Mouse (Mus musculus): ENCODE measurements around the gene Dcst1.

Gene Dcst1

GRCm38 (mm10) chr3:89332013-89332412 lies 33.0 kb downstream of the Dcst1 start:
- DNase-seq (ENCODE audit: low spot score) = no peak

GRCm38 (mm10) chr3:89331561-89331960 lies 33.5 kb downstream of the Dcst1 start:
- no peak for DNase-seq (ENCODE audit: low spot score)

- DNase-seq (ENCODE audit: low spot score) = no peak
Measured at GRCm38 (mm10) chr3:89330948-89331347, 34.1 kb downstream of the Dcst1 start.

DNA sequence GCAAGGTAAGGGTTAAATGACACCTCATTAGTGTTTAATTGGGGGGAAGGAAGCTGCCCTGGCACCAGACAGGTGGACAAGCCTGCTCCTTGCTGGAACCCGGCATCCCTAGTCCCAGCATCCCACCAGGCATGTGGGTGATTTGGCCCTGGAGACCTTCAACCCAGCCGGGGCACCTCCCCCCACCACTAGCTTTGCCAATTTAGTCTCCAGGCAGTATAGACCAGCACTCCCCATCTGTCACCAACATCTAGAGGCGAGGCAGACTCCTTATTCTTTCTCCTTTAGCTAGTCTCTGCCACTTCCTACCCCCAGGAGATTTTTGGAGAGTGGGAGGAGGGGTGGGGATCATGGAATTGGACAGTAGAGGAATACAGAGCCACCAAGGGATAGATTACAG lies 34.7 kb downstream of the Dcst1 start:
- no peak for DNase-seq (ENCODE audit: low spot score)

DNA sequence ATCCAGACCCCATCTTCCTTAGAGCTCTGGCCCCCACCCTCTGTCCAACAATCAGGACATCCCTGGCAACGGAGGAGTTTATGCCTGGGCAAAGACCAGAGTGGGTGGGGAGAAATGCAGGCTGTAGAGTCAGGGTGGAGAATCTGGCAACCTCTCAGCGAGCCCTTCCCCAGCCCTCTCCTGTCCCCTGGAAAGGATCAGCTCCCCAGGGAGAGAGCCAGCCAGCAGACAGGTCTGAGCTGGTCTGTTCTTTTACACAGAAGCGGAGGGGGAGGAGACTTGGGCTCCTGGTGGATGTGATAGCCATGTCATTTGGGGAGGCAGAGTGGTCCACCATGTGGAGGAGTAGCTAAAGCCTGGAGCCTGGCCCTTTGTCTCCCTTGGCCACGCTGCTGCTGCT lies 36.4 kb downstream of the Dcst1 start:
- DNase-seq (ENCODE audit: low spot score) = no peak

DNA sequence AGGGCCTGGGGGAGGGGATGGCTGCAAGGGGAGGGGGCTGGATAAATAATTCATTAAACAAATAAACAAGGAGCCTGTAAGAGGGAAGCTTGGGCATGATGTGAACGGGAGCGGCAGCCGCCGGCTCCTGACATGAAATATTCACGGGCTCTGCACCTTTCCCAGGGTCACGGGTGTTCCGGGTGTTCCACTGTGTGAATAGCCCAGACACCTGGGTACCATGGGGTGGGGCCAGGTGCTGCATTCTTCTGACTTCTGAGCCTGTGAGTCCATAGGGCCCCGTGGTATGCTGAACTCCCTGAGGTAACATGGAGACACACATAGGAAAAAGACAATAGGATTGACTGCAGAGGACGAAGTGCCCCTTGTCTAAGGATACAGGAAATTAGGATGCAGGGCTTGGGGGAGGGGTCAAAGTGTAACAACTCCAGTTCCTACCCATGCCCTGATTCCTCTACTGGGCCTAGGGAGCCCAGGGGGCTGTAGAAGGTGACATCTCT lies 37.6 kb downstream of the Dcst1 start:
- DNase-seq (ENCODE audit: low spot score) = no peak

DNA sequence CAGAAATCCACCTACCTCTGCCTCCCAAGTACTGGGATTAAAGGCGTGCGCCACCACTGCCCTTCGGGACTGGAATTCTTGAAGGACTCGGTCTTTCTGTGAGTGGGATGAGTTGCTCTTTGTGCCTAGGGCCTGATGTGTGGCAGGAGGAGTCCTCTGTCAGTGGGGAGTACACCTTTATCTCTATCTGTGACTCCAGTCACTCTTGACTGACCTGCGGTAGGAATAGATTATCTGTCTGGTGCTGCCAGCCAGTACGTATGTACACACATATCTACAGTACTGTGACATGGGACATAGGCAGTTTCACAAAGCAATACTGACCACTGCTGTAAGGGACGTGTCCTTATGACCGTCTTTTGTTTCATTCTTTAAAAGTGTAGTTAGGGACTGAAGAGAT lies 39.2 kb downstream of the Dcst1 start:
- no peak for DNase-seq (ENCODE audit: low spot score)

DNA sequence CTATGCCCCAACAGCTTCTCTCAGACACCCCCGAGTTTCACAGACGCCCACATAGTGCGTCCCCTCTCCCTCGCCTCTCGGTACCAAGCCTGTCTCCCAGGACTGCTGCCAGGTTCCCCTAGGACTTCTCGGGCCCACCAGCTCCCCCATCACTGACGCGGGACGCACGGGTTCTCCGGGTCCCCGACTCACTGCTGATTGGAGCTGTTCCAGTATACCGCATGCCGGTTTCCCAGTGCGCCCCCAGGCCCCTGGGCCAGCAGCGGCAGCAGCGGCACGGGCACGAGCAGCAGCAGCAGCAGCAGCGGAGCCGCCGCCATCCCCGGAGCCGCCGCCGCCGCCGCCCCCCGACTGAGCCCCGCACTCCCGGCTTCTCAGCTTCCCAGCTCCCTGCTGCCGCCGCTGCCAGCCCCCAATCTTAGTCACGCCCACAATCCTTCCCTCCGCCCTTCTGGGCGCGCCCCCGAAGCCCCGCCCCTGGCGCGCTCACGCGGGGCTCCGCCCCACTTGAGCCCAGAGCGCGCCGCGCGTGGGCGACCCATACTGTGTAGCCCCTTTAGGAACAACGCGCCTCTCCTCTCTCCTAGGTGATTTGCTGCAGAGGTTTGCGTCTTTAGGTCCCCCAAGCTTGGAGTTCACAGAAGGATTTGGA lies 42.4 kb downstream of the Dcst1 start, which contains the start of gene Efna3:
TSS of gene Efna3 (minus strand) at position 452 of the 652 bp plus-strand sequence.
- DNase-seq (ENCODE audit: low spot score) = peak; percentile 59

DNA sequence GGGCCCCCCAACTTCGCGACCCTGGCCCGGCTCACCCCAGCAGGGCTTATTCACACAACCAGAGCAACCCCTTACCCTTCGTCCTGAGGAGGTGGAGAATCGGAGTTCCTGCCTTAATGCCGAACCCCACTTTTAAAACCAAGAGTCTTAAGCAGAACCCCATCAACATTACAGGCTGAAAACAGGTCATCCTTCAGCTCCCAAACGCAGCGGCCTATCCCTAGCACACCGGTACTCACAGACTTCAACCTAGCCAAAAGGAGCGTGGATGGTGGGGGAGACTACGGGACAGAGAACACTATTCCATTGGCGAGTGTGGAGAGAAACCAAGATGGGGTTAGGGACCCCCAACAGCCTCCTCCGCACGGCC lies 42.9 kb downstream of the Dcst1 start:
- DNase-seq (ENCODE audit: low spot score) = no peak

DNA sequence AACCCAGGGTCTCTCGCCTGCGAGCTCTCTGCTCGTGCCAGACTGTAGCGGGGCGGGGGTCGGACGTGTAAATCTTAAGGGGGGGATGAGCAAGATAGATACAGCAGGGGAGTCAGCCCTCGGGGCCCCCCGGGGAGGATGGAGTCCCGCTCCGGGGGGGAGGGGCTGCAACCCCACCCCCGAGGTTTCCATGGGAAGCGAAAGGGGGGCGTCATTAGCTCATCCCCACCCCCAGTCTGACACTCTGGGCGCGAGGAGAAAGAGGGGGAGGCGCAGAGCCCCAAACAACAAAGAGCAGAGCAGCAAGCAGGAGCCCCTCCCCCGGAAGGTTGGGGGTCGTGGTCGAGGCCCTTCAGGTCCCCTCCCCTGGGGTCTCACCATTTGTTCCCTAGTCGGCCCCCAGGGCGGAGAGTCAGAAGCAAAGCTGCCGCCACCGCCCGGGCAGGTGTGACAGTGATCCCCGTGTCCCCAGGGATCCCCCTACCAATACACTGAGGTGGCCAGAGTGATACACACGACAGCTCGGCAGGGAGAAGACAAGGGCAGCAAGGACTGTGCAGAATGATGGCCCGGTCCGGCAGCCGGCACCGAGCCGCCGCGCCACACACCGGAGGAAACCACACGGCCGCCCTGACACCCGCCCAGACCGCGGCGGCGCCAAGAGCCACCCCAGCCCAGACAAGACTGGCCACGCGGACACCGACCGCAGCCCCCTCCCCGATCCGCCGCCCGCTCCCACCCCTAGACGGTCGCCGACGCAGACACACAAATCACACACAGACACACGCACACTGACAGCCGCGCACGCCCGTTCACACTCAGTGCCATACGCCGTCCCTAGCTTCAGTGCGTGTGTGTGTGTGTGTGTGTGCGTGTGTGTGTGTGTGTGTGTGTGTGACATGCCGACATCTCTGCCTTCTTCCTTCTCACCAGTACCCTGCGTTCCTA lies 43.6 kb downstream of the Dcst1 start:
- DNase-seq (ENCODE audit: low spot score) = no peak

GRCm38 (mm10) chr3:89320581-89321182 lies 44.4 kb downstream of the Dcst1 start:
- DNase-seq (ENCODE audit: low spot score) = no peak

DNA sequence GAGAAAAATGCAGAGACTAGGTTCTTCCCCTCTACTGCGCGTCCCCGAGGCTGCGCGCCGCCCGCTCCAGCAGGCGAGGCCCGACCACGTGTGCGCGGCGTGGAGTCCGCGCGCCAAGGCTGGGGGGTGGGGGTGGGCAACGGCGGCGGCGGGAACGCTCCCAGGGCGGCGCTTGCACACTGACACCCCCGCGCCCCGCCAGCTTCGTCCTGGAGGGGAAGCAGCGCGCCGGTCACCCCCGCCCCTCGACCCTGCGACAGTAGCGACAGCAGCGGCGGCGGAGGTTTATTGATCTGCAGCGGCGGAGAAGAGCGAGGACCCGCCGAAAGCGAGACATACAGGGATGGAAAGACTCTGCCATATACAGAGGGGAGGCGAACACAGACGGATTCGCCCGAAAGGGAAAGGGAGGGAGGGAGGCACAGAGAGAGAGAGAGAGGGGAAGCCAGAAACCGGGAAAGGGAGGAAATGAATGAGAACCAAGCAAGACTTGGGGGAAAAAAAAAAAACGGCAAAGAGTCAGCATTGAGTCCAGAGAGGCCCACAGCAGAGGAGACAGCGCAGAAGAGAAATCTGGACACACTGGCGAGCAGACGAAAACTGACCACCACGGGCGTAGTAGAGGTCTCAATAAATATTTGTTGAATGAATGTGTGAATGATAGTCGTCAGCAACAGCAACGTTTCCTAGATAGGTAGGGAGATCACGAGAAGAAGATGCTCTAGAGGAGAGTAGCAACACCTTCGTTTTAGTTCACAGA lies 45.3 kb downstream of the Dcst1 start:
- DNase-seq (ENCODE audit: low spot score) = no peak

DNA sequence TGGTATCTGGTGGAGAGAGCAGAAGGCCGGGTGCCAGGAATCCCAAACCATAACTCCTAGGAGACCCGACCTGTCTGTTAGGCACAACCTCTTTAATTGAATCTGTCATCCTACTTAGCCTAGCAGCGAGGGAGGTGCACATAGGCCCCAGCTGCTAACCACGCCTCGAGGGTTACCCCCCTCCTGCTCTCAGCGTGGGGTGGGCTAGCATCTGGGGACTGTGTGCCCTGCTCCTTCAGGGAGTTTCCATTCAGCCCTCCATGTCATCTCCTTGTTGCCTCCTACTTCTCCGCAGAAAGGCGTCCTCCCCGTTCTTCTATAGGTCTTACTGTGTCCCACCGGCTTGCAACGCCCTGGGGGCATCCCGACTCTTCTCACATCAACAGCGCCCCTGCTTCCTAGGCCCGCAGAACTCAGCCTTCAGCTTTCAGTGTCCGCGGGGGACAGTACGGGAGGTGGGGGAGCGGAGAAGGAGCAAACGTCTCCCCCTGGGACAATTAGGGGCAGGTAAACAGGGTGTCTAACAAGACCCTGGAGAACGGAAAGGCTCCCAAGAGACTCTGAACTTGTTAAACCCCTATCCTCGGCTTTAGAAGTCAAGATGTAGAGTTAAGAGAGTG lies 46.0 kb downstream of the Dcst1 start:
- no peak for DNase-seq (ENCODE audit: low spot score)

DNA sequence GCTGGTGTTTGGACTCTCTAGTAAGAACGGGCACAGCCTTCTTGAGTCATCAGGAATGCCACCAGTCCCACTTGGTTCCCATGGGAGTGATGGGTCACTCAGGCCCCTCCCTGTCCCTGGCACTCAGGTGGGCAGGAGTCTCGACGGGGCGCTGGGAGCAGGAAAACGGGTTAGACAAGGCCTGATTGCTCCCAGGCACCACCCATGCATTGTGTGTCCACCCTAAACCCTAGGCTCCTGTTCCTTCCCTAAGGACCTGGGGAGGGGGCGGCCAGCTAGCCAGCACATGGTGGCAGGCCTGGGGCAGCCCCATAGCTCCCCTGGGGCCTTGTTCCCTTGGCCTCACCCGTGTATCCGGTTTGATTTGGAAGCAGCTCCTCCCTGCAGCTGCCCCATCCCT lies 46.7 kb downstream of the Dcst1 start:
- no peak for DNase-seq (ENCODE audit: low spot score)

GRCm38 (mm10) chr3:89317246-89317645 lies 47.8 kb downstream of the Dcst1 start:
- no peak for DNase-seq (ENCODE audit: low spot score)

DNA sequence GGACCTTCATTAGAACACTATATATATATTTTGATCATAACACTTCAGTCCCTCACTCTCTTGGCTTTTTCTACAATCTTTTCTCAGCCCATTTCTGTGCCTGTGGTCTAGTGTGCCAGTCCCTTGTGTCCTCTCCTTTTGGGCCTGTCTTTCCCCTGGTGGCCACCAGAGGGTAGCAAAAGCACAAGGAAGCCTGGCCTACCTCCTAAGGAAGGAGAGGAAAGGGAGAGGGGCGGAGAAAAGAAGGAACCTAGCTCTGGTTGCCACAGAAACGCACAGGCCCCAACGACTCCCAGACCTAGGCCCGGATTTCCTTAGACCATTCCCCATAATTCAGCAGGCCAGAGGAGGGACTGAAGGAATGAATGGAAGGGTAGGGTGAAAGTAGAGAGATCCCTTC lies 48.2 kb downstream of the Dcst1 start:
- peak; percentile 85 for DNase-seq (ENCODE audit: low spot score)

- DNase-seq (ENCODE audit: low spot score) = no peak
Measured at GRCm38 (mm10) chr3:89315930-89316831, 48.9 kb downstream of the Dcst1 start.

DNA sequence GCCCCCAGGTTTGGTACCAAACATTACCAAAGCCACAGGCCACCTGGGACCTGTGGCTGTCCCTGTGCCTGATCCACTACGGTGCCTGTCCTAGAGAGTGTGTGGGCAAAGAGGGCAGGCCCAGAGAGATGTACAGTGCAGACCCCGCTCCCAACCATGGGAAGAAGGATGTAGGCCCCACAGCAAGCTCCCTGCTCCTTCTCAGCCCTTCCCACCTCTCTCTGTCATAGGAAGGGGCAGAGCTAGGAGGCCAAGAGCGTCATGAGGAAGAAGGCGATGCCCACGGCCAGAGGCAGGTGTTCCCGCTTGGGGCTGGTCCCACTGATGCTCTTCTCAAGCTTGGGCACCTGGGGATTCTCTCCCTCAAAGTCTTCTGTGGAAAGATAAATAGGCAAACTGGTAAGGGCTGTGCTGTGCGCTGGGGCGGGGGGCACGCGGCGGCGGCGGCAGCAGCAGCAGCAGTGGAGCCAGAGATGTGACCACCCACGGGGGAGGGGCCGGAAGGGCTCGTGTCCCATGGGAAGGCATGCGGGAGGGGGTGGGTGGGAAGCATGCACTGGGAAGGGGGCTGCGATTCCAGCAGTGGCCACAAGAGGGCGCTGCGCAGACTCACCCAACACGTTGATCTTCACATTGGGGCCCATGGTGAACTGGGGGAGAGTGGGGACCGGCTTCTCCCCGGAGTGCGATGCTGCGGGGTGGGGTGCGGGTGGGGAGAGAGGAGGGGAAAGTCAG lies 49.7 kb downstream of the Dcst1 start:
- peak; percentile 83 for DNase-seq (ENCODE audit: low spot score)

DNA sequence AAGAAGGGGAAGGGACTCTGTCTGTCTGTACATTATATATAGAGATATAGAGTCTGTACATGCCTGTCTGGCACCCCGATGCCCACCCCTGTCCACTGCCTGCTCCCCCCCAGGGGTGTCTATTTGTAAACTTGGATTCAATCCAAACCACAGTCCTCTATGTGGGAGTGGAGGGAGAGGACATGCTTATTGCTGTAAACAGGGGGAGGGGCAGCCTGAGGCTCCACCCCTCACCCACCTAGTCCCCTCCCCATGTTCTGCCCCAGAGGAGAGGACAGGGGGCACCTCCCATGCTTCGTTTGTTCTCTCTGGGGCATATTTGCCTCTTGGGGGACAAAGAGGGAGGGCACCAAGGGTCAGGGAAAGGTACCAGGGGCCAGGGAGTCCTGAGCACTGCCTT lies 50.3 kb downstream of the Dcst1 start:
- no peak for DNase-seq (ENCODE audit: low spot score)

GRCm38 (mm10) chr3:89314340-89314739 lies 50.7 kb downstream of the Dcst1 start:
- DNase-seq (ENCODE audit: low spot score) = no peak
